Mouse (Mus musculus) liver, postnatal 0 days (tissue): ENCODE measurements around the gene Zwilch.

Experiments
- CTCF ChIP-seq: sonication (generic); IDR thresholded peaks from 2 replicates; pipeline ENCODE4 v1.5.1; 2016; ENCODE audit warnings: antibody characterized with exemption, low read depth
- EP300 ChIP-seq: IDR thresholded peaks from 2 replicates; pipeline ENCODE4 v1.6.1; 2016; ENCODE audit warnings: antibody characterized with exemption, low read depth, mild to moderate bottlenecking

GRCm38 (mm10) chr9:64088346-64088745, 84.6 kb downstream of the Zwilch start:
- TF ChIP-seq CTCF (no peak), EP300 (no peak)
